Mouse (Mus musculus) megakaryocyte, embryonic 14.5 days (primary cell): ENCODE measurements around the gene Hyal2. TPM values are rescaled to one million over a fixed set of nuclear protein-coding genes. Genes with fewer than 3 reads are reported as not detected.
A peak's percentile ranks its signal among the peaks of the same experiment; 100 is the strongest.

Experiments
- H3K27me3 ChIP-seq: replicated peaks from 2 replicates; pipeline ENCODE3; 2012; ENCODE audit warnings: inconsistent platforms
- H3K36me3 ChIP-seq: replicated peaks from 2 replicates; pipeline ENCODE3; 2012; ENCODE audit warnings: low read length, inconsistent platforms, mixed read lengths
- H3K4me1 ChIP-seq: 2 replicates; pipeline ENCODE4 v1.6.1; 2012; ENCODE audit warnings: inconsistent platforms
- H3K4me3 ChIP-seq: replicated peaks from 2 replicates; pipeline ENCODE3; 2012; ENCODE audit warnings: moderate library complexity, mild to moderate bottlenecking, inconsistent platforms
- H3K9me3 ChIP-seq: 2 replicates; pipeline ENCODE4 v1.6.1; 2012; ENCODE audit warnings: inconsistent platforms
- FLI1 ChIP-seq: IDR thresholded peaks from 2 replicates; pipeline ENCODE4 v1.6.1; 2012; ENCODE audit warnings: low read length, inconsistent platforms, mixed read lengths
- GATA1 ChIP-seq: IDR thresholded peaks from 3 replicates; pipeline ENCODE4 v1.6.1; 2012; ENCODE audit warnings: mixed read lengths, low read length, inconsistent platforms, borderline replicate concordance
- polyA plus RNA-seq: library from polyadenylated mRNA; stranded (reverse); fragments of >175 nt; gene quantifications from 2 replicates; pipeline ENCODE4 v1.2.3, GENCODE M21; 2012; ENCODE audit warnings: low replicate concordance; ENCODE audit not compliant: insufficient read depth

Gene Hyal2
- polyA plus RNA-seq, 1 experiment: 11.8 TPM

GRCm38 (mm10) chr9:107611456-107612190, 43.9 kb downstream of the Hyal2 start:
- Histone ChIP-seq H3K27me3 (peaks cover 15% of the 10 kb centered on the region), H3K9me3 (no peaks in the 10 kb centered on the region), H3K4me1 (peaks cover 63% of the 10 kb centered on the region), H3K36me3 (peaks cover 31% of the 10 kb centered on the region), H3K4me3 (peak overlapping the region; percentile 91)
- TF ChIP-seq FLI1 (no peak), GATA1 (no peak)

DNA sequence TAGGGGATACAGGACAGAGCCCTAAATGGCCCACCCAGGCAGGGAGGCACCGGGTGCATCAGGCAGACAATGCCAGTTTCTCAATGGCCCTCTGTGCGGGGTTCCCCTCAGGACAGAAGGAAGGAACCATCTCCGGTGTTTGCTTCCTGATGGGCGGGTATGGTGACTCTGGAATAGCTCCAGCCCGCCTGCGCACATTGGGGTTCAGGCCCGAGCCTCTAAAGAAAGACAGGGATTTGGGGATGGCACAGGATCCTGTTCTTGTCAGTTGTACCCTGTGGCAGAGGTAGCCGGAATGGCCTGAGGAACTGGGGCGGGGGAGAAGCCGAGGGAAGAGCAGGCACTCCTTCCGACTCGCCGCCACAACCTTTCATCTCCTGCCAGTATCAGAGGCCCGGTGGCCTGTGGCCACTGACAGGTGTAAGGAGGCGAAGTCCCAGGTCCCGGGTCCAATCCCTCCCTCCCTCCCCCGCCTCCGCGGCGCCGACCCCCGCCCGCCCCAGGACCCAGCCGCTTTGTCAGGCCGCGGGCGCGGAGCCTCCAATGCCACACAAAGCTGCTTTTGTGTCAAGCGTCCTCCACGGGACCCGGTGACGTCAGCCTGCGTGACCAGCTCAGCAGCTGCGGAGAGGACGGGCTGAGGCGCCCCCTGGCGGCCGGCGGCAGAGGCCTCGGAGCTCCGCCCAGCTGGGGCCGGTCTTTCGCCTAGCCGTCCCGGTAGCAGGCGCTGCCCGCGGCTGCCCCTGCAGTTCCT, 44.6 kb downstream of the Hyal2 start:
- Histone ChIP-seq H3K36me3 (peaks cover 37% of the 10 kb centered on the region), H3K9me3 (no peaks in the 10 kb centered on the region), H3K4me1 (peaks cover 59% of the 10 kb centered on the region), H3K4me3 (peak overlapping the region; percentile 91), H3K27me3 (peaks cover 9% of the 10 kb centered on the region)
- no peak for TF ChIP-seq GATA1
- no peak for TF ChIP-seq FLI1

GRCm38 (mm10) chr9:107612945-107613569, 45.3 kb downstream of the Hyal2 start:
- no peak for TF ChIP-seq FLI1
- no peak for TF ChIP-seq GATA1
- H3K4me3 ChIP-seq: peak overlapping the region; percentile 91

DNA sequence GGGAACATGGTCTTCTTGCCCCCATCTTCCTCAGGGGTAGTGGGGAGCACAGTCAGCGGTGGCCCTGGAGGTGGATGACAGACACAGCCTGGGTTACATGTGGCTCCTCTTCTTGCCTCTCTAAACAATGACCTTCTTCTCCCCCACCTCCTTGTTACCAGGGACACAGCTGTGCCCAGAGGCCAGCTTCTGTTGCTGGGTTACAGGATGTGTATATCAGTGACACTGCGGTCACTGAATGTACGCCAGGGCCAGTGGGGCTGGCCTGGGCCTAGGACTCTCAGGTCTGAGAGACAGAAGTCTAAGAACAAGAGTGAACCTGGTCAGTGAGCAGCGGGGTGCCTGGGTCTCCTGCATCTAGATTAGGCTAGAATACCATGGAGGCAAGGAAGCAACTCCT, 47.3 kb downstream of the Hyal2 start:
- Histone ChIP-seq H3K4me3 (no peak overlapping the region), H3K9me3 (no peaks in the 10 kb centered on the region), H3K36me3 (peaks cover 62% of the 10 kb centered on the region), H3K4me1 (peaks cover 48% of the 10 kb centered on the region), H3K27me3 (no peaks in the 10 kb centered on the region)
- no peak for TF ChIP-seq GATA1
- no peak for TF ChIP-seq FLI1

More at GRCm38 (mm10) chr9:107612945-107613569, 45.3 kb downstream of the Hyal2 start:
- Histone ChIP-seq H3K27me3 (peaks cover 6% of the 10 kb centered on the region), H3K4me1 (peaks cover 59% of the 10 kb centered on the region), H3K9me3 (no peaks in the 10 kb centered on the region), H3K36me3 (peaks cover 42% of the 10 kb centered on the region)

GRCm38 (mm10) chr9:107617461-107617860, 49.7 kb downstream of the Hyal2 start:
- TF ChIP-seq GATA1 (no peak), FLI1 (no peak)
- Histone ChIP-seq H3K4me3 (no peak overlapping the region), H3K9me3 (no peaks in the 10 kb centered on the region), H3K27me3 (no peaks in the 10 kb centered on the region), H3K4me1 (peaks cover 35% of the 10 kb centered on the region), H3K36me3 (peaks cover 83% of the 10 kb centered on the region)

DNA sequence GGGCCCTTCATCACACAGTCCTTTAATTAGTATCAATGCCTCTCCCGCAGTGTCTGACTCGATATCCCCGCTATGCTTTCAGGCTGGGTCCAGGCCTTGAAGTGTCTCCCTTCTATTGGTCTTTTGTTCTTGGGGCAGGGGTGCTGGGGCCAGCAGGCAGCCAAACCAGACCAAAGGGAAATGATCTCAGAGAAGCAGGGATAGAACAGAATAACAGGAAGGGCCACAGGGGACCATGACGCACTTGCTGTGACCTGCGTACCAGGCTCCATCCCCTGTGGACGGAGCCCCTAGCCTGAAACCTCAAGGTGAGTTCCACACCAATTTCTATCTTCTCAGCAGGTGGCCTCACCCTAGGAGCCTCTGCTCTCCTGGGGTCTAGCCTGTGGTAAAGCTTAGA, 50.4 kb downstream of the Hyal2 start:
- TF ChIP-seq GATA1 (no peak), FLI1 (no peak)
- peaks cover 89% of the 10 kb centered on the region for H3K36me3 ChIP-seq
- peaks cover 36% of the 10 kb centered on the region for H3K4me1 ChIP-seq
- no peak overlapping the region for H3K4me3 ChIP-seq
- H3K9me3 ChIP-seq: no peaks in the 10 kb centered on the region
- no peaks in the 10 kb centered on the region for H3K27me3 ChIP-seq

DNA sequence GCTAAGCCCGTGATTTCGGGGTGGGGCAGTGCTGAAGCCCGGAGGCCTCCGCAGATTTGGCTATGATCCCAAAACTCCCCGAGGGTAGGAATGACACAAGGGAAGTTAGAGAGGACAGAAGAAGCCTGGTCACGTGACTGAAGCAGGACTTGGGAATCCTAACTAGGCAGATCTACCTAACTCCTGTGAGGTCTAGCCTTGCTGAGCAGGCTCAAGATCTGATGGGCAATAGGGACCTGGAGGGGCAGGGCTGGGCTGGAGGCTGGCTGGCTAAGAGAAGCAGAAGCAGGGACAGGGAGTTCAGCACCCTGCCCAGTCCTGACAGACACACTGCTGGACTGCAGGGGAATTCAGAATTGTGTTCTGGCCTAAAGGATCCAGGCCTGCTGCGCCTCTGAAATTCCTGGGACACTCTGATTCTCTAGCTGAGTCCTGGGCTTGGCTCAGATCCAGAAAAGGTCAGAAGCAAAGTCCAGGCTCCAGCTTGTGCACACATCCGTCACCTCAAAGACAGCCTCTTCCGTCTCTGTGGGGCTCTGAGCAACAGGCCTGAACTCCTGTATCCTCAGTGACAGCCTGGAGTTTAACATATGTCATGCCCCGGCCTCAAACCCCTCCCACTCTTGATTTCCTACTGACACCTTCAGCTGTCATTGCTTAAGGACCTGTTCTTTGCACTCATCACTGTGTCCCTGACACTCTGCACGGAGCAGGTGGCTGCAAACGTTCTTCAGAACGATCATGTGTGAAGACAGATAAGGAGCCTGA, 51.2 kb downstream of the Hyal2 start:
- TF ChIP-seq FLI1 (no peak), GATA1 (no peak)
- H3K4me1 ChIP-seq: peaks cover 38% of the 10 kb centered on the region
- no peak overlapping the region for H3K4me3 ChIP-seq
- H3K27me3 ChIP-seq: no peaks in the 10 kb centered on the region
- H3K36me3 ChIP-seq: peaks cover 93% of the 10 kb centered on the region
- H3K9me3 ChIP-seq: no peaks in the 10 kb centered on the region

GRCm38 (mm10) chr9:107619546-107619879, 51.8 kb downstream of the Hyal2 start:
- Histone ChIP-seq H3K27me3 (no peaks in the 10 kb centered on the region), H3K4me3 (no peak overlapping the region), H3K9me3 (no peaks in the 10 kb centered on the region), H3K4me1 (peaks cover 44% of the 10 kb centered on the region), H3K36me3 (peaks cover 93% of the 10 kb centered on the region)
- TF ChIP-seq GATA1: no peak
- no peak for TF ChIP-seq FLI1

DNA sequence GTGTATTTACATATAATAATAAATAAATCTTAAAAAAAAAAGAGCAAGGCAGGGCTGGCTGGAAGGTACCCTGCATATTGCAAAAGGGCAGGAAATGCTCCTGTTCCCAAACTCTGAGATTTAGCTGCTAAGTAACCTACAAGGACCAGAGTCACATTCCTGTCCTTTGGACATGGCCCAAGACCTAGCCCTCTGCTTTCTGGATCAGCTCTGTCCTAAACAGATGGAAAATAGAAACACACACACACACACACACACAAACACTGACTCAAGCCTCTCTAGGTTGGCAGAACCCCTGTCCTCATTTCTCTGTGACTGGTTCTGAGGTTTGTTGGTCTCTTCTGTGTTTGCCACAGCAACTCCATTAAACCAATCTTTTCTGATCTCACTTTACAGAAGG, 53.2 kb downstream of the Hyal2 start:
- Histone ChIP-seq H3K27me3 (no peaks in the 10 kb centered on the region), H3K36me3 (peaks cover 93% of the 10 kb centered on the region), H3K9me3 (no peaks in the 10 kb centered on the region), H3K4me3 (no peak overlapping the region), H3K4me1 (peaks cover 53% of the 10 kb centered on the region)
- TF ChIP-seq FLI1 (no peak), GATA1 (no peak)

Other genes with a start within 250 kb of the Hyal2 start
- gene Hemk1, start 229.6 kb upstream of the Hyal2 start, polyA plus RNA-seq: 8.1 TPM in 1 of 2 replicates, not detected in the other
- gene 6430571L13Rik, start 227.3 kb upstream of the Hyal2 start, polyA plus RNA-seq: not detected in 2 replicates
- gene Cacna2d2, start 168.3 kb upstream of the Hyal2 start, polyA plus RNA-seq: not detected in 2 replicates
- gene Tmem115, start 34.0 kb upstream of the Hyal2 start, polyA plus RNA-seq: 12.0 and 24.4 TPM in 2 replicates
- gene Cyb561d2, start 25.8 kb upstream of the Hyal2 start, polyA plus RNA-seq: 4.2 and 18.5 TPM in 2 replicates
- 0.37 TPM in 1 of 2 replicates, not detected in the other for gene Nprl2, start 25.7 kb upstream of the Hyal2 start, polyA plus RNA-seq
- gene Zmynd10, start 20.6 kb upstream of the Hyal2 start, polyA plus RNA-seq: 0.68 TPM in 1 of 2 replicates, not detected in the other
- gene Rassf1, start 16.4 kb upstream of the Hyal2 start, polyA plus RNA-seq: 10.3 and 12.6 TPM in 2 replicates
- gene Tusc2, start 4.7 kb upstream of the Hyal2 start, polyA plus RNA-seq: 23.3 and 103 TPM in 2 replicates
- 1.6 and 2.6 TPM in 2 replicates for gene Hyal1, start 9.0 kb downstream of the Hyal2 start, polyA plus RNA-seq
- 63.3 and 72.4 TPM in 2 replicates for gene Naa80, start 10.9 kb downstream of the Hyal2 start, polyA plus RNA-seq
- gene Hyal3, start 12.9 kb downstream of the Hyal2 start, polyA plus RNA-seq: 0.31 TPM in 1 of 2 replicates, not detected in the other
- 32.1 and 34.9 TPM in 2 replicates for gene Ifrd2, start 19.7 kb downstream of the Hyal2 start, polyA plus RNA-seq
- gene Sema3b, start 41.3 kb downstream of the Hyal2 start, polyA plus RNA-seq: not detected in 2 replicates
- 1,319 and 1,886 TPM in 2 replicates for gene Gnai2, start 67.4 kb downstream of the Hyal2 start, polyA plus RNA-seq
- not detected in 2 replicates for gene Slc38a3, start 101.6 kb downstream of the Hyal2 start, polyA plus RNA-seq
- not detected in 2 replicates for gene Gnat1, start 111.8 kb downstream of the Hyal2 start, polyA plus RNA-seq
- not detected in 2 replicates for gene Sema3f, start 142.5 kb downstream of the Hyal2 start, polyA plus RNA-seq
- gene Rbm5, start 203.1 kb downstream of the Hyal2 start, polyA plus RNA-seq: 3.9 and 7.6 TPM in 2 replicates